Mouse (Mus musculus): ENCODE results near the gene 4930544D05Rik.

GRCm38 (mm10) chr11:70606717-70607116 is 8.9 kb upstream of the 4930544D05Rik start:
- TF ChIP-seq CTCF (IDR thresholded peaks at IDR 0.05; ENCODE audit: low read depth) (no peak), EP300 (optimal IDR thresholded peaks at IDR 0.05) (no peak)

Measured in stomach, postnatal 0 days (tissue).